Mouse (Mus musculus): ENCODE data around the gene Asic3. TPM values are rescaled to one million over a fixed set of nuclear protein-coding genes. Genes with fewer than 3 reads are reported as not detected.

The Asic3 gene
- polyA plus RNA-seq, 1 experiment from 2014 or later = 1.4 TPM

- ATAC-seq (ENCODE audit: low FRiP score, low read depth) = no peak
- 0 out of 2 replicates have a peak, but pooled peaks cover 3% of the 10 kb centered on the region for H3K27me3 ChIP-seq (replicated peaks)
- peaks cover 18% of the 10 kb centered on the region for H3K36me3 ChIP-seq
- peak overlapping the region; percentile 64 for H3K9ac ChIP-seq
- H3K9me3 ChIP-seq = no peaks in the 10 kb centered on the region
- 1% methylated on average over 10 of the region's 10 CpGs for WGBS
- peaks cover 54% of the 10 kb centered on the region for H3K4me1 ChIP-seq
- H3K4me3 ChIP-seq = peak overlapping the region; percentile 52
- no peak overlapping the region for H3K27ac ChIP-seq
- peak overlapping the region; percentile 86 for H3K4me2 ChIP-seq (replicated peaks)
Observed at GRCm38 (mm10) chr5:24426037-24426432, 12.8 kb downstream of the Asic3 start.

GRCm38 (mm10) chr5:24426556-24427284, 13.5 kb downstream of the Asic3 start:
- WGBS = 12% methylated on average over 9 of the region's 9 CpGs
- Histone ChIP-seq H3K4me3 (peak overlapping the region; percentile 52; the same call in 1 of the 2 replicates), H3K27me3 (replicated peaks) (0 out of 2 replicates have a peak, but pooled peaks cover 3% of the 10 kb centered on the region), H3K9ac (0 out of 2 replicates have a peak overlapping the region, but pooled peaks have one; percentile 64), H3K27ac (no peak overlapping the region), H3K36me3 (peaks cover 25% of the 10 kb centered on the region), H3K9me3 (no peaks in the 10 kb centered on the region), H3K4me2 (replicated peaks) (peak overlapping the region; percentile 86), H3K4me1 (peaks cover 54% of the 10 kb centered on the region)
- ATAC-seq (ENCODE audit: low FRiP score, low read depth) = no peak

- H3K36me3 ChIP-seq = peaks cover 30% of the 10 kb centered on the region
- peak overlapping the region; percentile 86 for H3K4me2 ChIP-seq (replicated peaks)
- ATAC-seq (ENCODE audit: low FRiP score, low read depth) = no peak
- WGBS = 9% methylated on average over 12 of the region's 12 CpGs
- H3K27ac ChIP-seq = no peak overlapping the region
- H3K9me3 ChIP-seq = no peaks in the 10 kb centered on the region
- H3K27me3 ChIP-seq (replicated peaks) = 0 out of 2 replicates have a peak, but pooled peaks cover 3% of the 10 kb centered on the region
- no peak overlapping the region for H3K9ac ChIP-seq
- H3K4me1 ChIP-seq = peaks cover 54% of the 10 kb centered on the region
- no peak overlapping the region for H3K4me3 ChIP-seq
Observed at GRCm38 (mm10) chr5:24427285-24427633, 14.1 kb downstream of the Asic3 start.

GRCm38 (mm10) chr5:24427981-24428402, 14.8 kb downstream of the Asic3 start:
- Histone ChIP-seq H3K27me3 (replicated peaks) (0 out of 2 replicates have a peak, but pooled peaks cover 3% of the 10 kb centered on the region), H3K36me3 (peaks cover 38% of the 10 kb centered on the region), H3K27ac (no peak overlapping the region), H3K9me3 (no peaks in the 10 kb centered on the region), H3K4me2 (replicated peaks) (peak overlapping the region; percentile 86), H3K4me3 (no peak overlapping the region), H3K4me1 (peaks cover 49% of the 10 kb centered on the region), H3K9ac (no peak overlapping the region)
- no peak for ATAC-seq (ENCODE audit: low FRiP score, low read depth)
- 3% methylated on average over 15 of the region's 15 CpGs for WGBS

- Histone ChIP-seq H3K27me3 (replicated peaks) (0 out of 2 replicates have a peak, but pooled peaks cover 3% of the 10 kb centered on the region), H3K4me1 (peaks cover 48% of the 10 kb centered on the region), H3K36me3 (peaks cover 43% of the 10 kb centered on the region), H3K4me3 (no peak overlapping the region), H3K27ac (no peak overlapping the region), H3K9me3 (no peaks in the 10 kb centered on the region), H3K9ac (no peak overlapping the region), H3K4me2 (replicated peaks) (peak overlapping the region; percentile 86)
- 13% methylated on average over 9 of the region's 9 CpGs for WGBS
- no peak for ATAC-seq (ENCODE audit: low FRiP score, low read depth)
Observed at GRCm38 (mm10) chr5:24428596-24428995, 15.4 kb downstream of the Asic3 start.

- H3K4me3 ChIP-seq = no peak overlapping the region
- H3K9ac ChIP-seq = no peak overlapping the region
- H3K4me1 ChIP-seq = no peaks in the 10 kb centered on the region
- 94% methylated on average over 8 of the region's 8 CpGs for whole genome bisulfite sequencing
- H3K9me3 ChIP-seq = no peaks in the 10 kb centered on the region
- H3K36me3 ChIP-seq = peaks cover 84% of the 10 kb centered on the region
- H3K27ac ChIP-seq = no peak overlapping the region
- H3K4me2 ChIP-seq (replicated peaks) = no peak overlapping the region
- no peaks in the 10 kb centered on the region for H3K27me3 ChIP-seq (replicated peaks)
- ATAC-seq (ENCODE audit: low FRiP score, low read depth) = no peak
Observed at GRCm38 (mm10) chr5:24433993-24434392, 20.8 kb downstream of the Asic3 start.

GRCm38 (mm10) chr5:24441187-24441586, 28.0 kb downstream of the Asic3 start:
- Histone ChIP-seq H3K4me1 (peaks cover 17% of the 10 kb centered on the region), H3K9me3 (no peaks in the 10 kb centered on the region), H3K36me3 (peaks cover 58% of the 10 kb centered on the region), H3K4me2 (replicated peaks) (no peak overlapping the region), H3K9ac (no peak overlapping the region), H3K27ac (no peak overlapping the region), H3K27me3 (replicated peaks) (no peaks in the 10 kb centered on the region), H3K4me3 (no peak overlapping the region)
- ATAC-seq (ENCODE audit: low FRiP score, low read depth) = no peak
- 91% methylated on average over 8 of the region's 8 CpGs for WGBS

- ATAC-seq (ENCODE audit: low FRiP score, low read depth) = no peak
- Histone ChIP-seq H3K4me1 (peaks cover 22% of the 10 kb centered on the region), H3K9me3 (no peaks in the 10 kb centered on the region), H3K4me2 (replicated peaks) (no peak overlapping the region), H3K27ac (no peak overlapping the region), H3K27me3 (replicated peaks) (no peaks in the 10 kb centered on the region), H3K4me3 (no peak overlapping the region), H3K36me3 (peaks cover 52% of the 10 kb centered on the region), H3K9ac (no peak overlapping the region)
- WGBS = 90% methylated on average over 9 of the region's 9 CpGs
Observed at GRCm38 (mm10) chr5:24442029-24442428, 28.8 kb downstream of the Asic3 start.

GRCm38 (mm10) chr5:24443204-24443603, 30.0 kb downstream of the Asic3 start:
- no peak for ATAC-seq (ENCODE audit: low FRiP score, low read depth)
- no peak overlapping the region for H3K27ac ChIP-seq
- no peaks in the 10 kb centered on the region for H3K27me3 ChIP-seq (replicated peaks)
- no peak overlapping the region for H3K4me2 ChIP-seq (replicated peaks)
- H3K36me3 ChIP-seq = peaks cover 49% of the 10 kb centered on the region
- 94% methylated on average over 7 of the region's 7 CpGs for WGBS
- no peaks in the 10 kb centered on the region for H3K9me3 ChIP-seq
- peaks cover 31% of the 10 kb centered on the region for H3K4me1 ChIP-seq
- no peak overlapping the region for H3K4me3 ChIP-seq
- H3K9ac ChIP-seq = no peak overlapping the region

GRCm38 (mm10) chr5:24443927-24444326, 30.7 kb downstream of the Asic3 start:
- Histone ChIP-seq H3K27ac (no peak overlapping the region), H3K4me1 (peaks cover 31% of the 10 kb centered on the region), H3K4me2 (replicated peaks) (peak overlapping the region; percentile 98), H3K9me3 (no peaks in the 10 kb centered on the region), H3K9ac (peak overlapping the region; percentile 95), H3K36me3 (peaks cover 43% of the 10 kb centered on the region), H3K27me3 (replicated peaks) (no peaks in the 10 kb centered on the region), H3K4me3 (peak overlapping the region; percentile 93)
- 90% methylated on average over 12 of the region's 12 CpGs for WGBS
- ATAC-seq (ENCODE audit: low FRiP score, low read depth) = no peak

GRCm38 (mm10) chr5:24444746-24445427, 31.7 kb downstream of the Asic3 start, which contains the start of gene Fastk:
Gene Fastk (minus strand): TSS chr5:24445287.
- Histone ChIP-seq H3K9ac (peak within 1 kb of the TSS; percentile 95), H3K9me3 (no peaks in the 10 kb centered on the region), H3K4me2 (replicated peaks) (peak within 1 kb of the TSS; percentile 98), H3K27ac (peak within 1 kb of the TSS; percentile 86), H3K27me3 (replicated peaks) (no peaks in the 10 kb centered on the region), H3K4me1 (peaks cover 31% of the 10 kb centered on the region), H3K4me3 (peak within 1 kb of the TSS; percentile 93), H3K36me3 (peaks cover 34% of the 10 kb centered on the region)
- under 1% methylated on average over 60 of the region's 60 CpGs for WGBS
- ATAC-seq (ENCODE audit: low FRiP score, low read depth) = peak; percentile 80

GRCm38 (mm10) chr5:24445428-24446080, 32.4 kb downstream of the Asic3 start:
- Histone ChIP-seq H3K4me3 (peak overlapping the region; percentile 93), H3K4me2 (replicated peaks) (peak overlapping the region; percentile 98), H3K9ac (peak overlapping the region; percentile 95), H3K9me3 (no peaks in the 10 kb centered on the region), H3K36me3 (peaks cover 27% of the 10 kb centered on the region), H3K27ac (peak overlapping the region; percentile 86; the same call in 1 of the 2 replicates), H3K27me3 (replicated peaks) (no peaks in the 10 kb centered on the region), H3K4me1 (peaks cover 31% of the 10 kb centered on the region)
- peak; percentile 1; the same call in 1 of the 2 replicates for ATAC-seq (ENCODE audit: low FRiP score, low read depth)
- WGBS = 60% methylated on average over 20 of the region's 20 CpGs
